Mouse (Mus musculus) left cerebral cortex, postnatal 14 days (tissue): ENCODE measurements at regions not wholly inside any gene's neighbourhood (a gene's known extent, or its start where the extent isn't known, plus 50 kb on each side); places are given as distances from the start of the nearest gene placed in this dataset.

Experiments
- microRNA-seq, 2 experiments: library from miRNA; unstranded; fragments of <30 nt; microRNA quantifications; one replicate each; pipeline ENCODE4 v1.2.0; 2022

Small RNA genes lying in the stretch of these regions (microRNA-seq; reads per million reads assigned to microRNA genes)
- 0 reads per million in 2 experiments for gene Gm24369
